Mouse (Mus musculus): ENCODE results near the gene Olfr823.
"Not testable (repeated sequence)": the region's sequence is repeated elsewhere in the genome, so short reads cannot be mapped to it uniquely, and the experiment has no call there.

The Olfr823 gene

GRCm38 (mm10) chr10:130115283-130115682 is at the start of gene Olfr823:
Gene Olfr823 (minus strand): TSS chr10:130115383.
- DNase-seq (ENCODE audit: low read depth, low spot score), result not testable (repeated sequence)

DNA sequence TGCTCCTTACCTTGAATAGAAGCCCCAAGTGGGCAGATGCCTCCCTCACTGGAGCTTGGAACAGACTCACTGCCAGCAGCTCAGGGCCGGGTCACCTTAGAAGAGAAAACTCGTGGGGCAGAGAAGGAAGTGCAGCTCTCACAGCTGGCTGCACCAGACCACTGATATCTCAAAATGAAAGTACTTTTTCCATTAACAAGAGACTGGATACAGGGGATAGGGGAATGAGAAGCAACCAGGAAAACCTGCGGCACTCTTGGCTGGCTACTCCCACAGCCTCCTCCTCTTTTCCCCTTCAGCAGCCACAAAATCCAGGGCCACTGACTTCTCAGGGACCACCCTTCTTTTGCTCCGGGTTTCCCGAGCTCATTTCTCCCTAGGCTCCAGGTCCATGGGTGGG is 28.9 kb upstream of the Olfr823 start:
- DNase-seq (ENCODE audit: low read depth, low spot score), result no peak

DNA sequence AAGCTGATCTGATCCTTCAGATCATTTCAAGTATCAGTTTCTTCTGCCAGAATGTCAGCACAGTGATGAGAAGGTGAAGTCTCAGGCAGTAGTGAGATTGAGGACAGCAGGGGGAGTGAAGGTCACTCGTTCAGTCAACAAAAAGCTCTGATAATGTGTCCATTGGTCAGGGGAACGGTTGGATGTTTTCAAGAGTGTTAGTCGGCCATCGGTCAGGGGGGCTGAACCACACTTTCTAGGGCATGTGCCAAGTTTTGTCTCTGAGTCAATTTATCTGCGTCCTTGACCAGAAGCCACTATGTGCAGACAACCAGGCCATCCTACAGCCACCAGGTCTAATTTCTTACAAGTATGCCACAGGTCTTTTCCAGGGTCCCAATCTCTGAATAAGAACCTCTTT is 27.3 kb upstream of the Olfr823 start:
- DNase-seq (ENCODE audit: low read depth, low spot score), result not testable (repeated sequence)

DNA sequence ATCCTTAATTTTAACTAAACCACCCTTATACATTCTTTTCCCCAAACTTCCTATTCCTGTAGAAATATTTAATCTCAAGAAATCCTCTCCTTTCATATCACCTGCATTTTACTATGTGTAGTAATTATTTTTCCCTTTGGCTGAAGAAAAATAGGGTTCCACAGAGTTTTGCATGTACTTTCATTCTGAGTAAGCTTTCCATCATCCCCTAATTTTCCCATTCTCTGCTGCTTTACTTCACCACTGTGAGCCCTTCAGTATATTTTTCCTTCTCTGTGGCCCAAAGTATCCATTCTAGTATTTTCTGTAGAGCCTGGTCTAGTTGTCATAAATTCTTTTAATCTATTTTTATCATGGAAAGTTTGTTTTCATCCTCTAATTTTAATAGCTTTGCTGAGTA is 19.6 kb upstream of the Olfr823 start:
- DNase-seq (ENCODE audit: low read depth, low spot score), result no peak

DNA sequence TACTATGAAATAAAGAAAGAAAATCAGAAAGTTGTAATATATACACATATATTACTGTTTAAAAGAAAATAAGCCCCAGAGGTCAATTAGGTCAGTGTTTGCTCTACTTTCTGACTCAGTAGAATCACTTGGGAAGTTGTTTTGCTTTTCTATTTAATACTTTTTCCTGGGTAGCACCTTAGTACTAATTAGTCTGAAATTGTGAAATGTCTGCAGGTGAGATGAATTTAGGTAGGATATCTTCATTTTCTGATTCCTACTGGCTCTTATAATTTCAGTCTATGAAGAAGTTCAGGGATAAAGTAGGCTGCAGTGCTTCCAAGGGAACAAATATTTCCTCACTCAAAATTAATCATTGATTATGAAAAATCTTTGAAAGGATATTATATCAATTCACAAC is 14.7 kb upstream of the Olfr823 start, which contains the start of gene Olfr824:
TSS of gene Olfr824 (minus strand) at position 101 of the 400 bp plus-strand sequence.
- not testable (repeated sequence) for DNase-seq (ENCODE audit: low read depth, low spot score)

- DNase-seq (ENCODE audit: low read depth, low spot score), result not testable (repeated sequence)
Measured at GRCm38 (mm10) chr10:130116045-130116444, 862 bp upstream of the Olfr823 start.

DNA sequence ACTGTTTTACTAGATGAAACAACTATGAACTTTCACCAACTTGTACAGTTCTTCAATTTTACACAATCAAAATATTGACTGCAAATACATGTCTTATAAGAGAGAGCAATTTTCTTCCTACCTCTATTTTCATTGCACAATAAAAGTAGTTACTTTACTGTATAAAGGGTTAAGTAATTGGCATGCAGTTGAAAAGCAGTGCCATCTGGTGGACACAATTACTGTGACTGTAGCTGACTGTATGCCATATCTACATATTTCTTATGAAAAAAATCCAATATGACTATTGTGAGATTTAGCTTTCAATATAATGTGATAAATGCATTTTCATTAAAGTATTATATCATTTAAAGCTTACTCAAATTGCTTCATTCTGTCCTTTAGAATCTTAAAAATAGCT is 19.1 kb downstream of the Olfr823 start:
- no peak for DNase-seq (ENCODE audit: low read depth, low spot score)

DNA sequence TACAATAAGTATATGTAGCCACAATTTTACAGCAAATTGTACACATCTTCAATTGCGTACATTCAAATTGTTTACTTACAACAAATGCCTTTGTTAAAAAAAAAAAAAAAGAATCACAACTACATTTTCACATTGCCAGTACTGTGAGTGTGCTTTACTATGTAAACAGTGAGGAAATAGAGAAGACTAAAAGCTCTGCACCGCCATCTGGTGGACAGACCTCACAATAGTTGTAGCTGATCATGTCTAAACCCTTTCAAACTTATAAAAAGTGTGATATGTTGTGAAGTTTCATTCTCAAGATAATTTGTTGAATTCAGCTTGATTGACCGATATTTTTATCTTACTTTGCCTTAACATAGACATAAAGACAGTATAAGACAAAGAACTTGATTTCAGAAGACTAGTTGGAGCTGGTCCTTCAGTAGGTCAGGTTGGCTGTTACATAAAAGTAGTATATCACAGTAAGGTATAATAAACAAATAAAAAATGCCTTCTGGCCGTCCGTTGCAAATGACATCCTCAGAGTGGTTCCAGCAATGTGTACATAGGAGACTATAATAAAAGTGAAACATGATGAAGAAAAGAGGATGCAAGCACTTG is 22.2 kb downstream of the Olfr823 start:
- DNase-seq (ENCODE audit: low read depth, low spot score), result peak; percentile 53

GRCm38 (mm10) chr10:130070910-130071309 is 44.3 kb downstream of the Olfr823 start, which contains the start of gene Olfr822:
Gene Olfr822 (plus strand): TSS chr10:130071210.
- DNase-seq (ENCODE audit: low read depth, low spot score), result no peak
